Mouse (Mus musculus) embryonic facial prominence, embryonic 14.5 days (tissue): ENCODE data around the gene Gm20388. TPM values are rescaled to one million over a fixed set of nuclear protein-coding genes. Genes with fewer than 3 reads are reported as not detected.

Experiments used
- ATAC-seq: fragments of 200-750 bp; cut with Nextera tagmentation; 2 replicates; pipeline ENCODE4 v1.8.0; 2017; ENCODE audit warnings: low read depth, moderate number of reproducible peaks, moderate TSS enrichment
- DNase-seq: peaks from one replicate; pipeline ENCODE4 v3.0.0-alpha.2; 2015; ENCODE audit warnings: low spot score
- H3K27ac ChIP-seq: fragments of 300-500 bp; sonication (generic); replicated peaks from 2 replicates; pipeline ENCODE4 v1.5.1; 2014; ENCODE audit warnings: low read depth, mild to moderate bottlenecking, low read length, moderate library complexity
- H3K27me3 ChIP-seq: fragments of 300-500 bp; sonication (generic); replicated peaks from 2 replicates; pipeline ENCODE4 v1.6.1; 2014; ENCODE audit warnings: low read length; ENCODE audit not compliant: control insufficient read depth, insufficient read depth
- H3K36me3 ChIP-seq: fragments of 300-500 bp; sonication (generic); 2 replicates; pipeline ENCODE4 v1.6.1; 2014; ENCODE audit warnings: low read length, mixed read lengths; ENCODE audit not compliant: control insufficient read depth, insufficient read depth
- H3K4me1 ChIP-seq: fragments of 300-500 bp; sonication (generic); 2 replicates; pipeline ENCODE4 v1.6.1; 2014; ENCODE audit warnings: antibody characterized with exemption, low read length; ENCODE audit not compliant: control insufficient read depth, insufficient read depth
- H3K4me2 ChIP-seq: fragments of 300-500 bp; sonication (generic); 2 replicates; pipeline ENCODE4 v1.6.1; 2014; ENCODE audit warnings: low read depth, mild to moderate bottlenecking, low read length, moderate library complexity, mixed read lengths
- H3K4me3 ChIP-seq: fragments of 300-500 bp; sonication (generic); 2 replicates; pipeline ENCODE4 v1.5.1; 2014; ENCODE audit warnings: low read depth, mild to moderate bottlenecking, low read length
- H3K9ac ChIP-seq: fragments of 300-500 bp; sonication (generic); 2 replicates; pipeline ENCODE4 v1.6.1; 2014; ENCODE audit warnings: low read depth, mild to moderate bottlenecking, low read length, moderate library complexity, mixed read lengths
- H3K9me3 ChIP-seq: fragments of 300-500 bp; sonication (generic); 2 replicates; pipeline ENCODE4 v1.6.1; 2016; ENCODE audit warnings: low read length; ENCODE audit not compliant: control insufficient read depth
- WGBS: fragments of 180-500 bp; shearing (Covaris S2); extraction: QIAGEN DNeasy Blood & Tissue Kit; methylation state at CpG from one replicate; pipeline ENCODE4 v1.1.7; 2014; 5-methylcytosine and 5-hydroxymethylcytosine counted together
- polyA plus RNA-seq: library from polyadenylated mRNA; unstranded; fragments of >200 nt; fragmentation: Nextera tagmentation; extraction: Ambion mirVana; gene quantifications from 2 replicates; pipeline ENCODE4 v1.2.1, GENCODE M21; 2014

Gene Gm20388
- polyA plus RNA-seq, 1 experiment from 2014 or later = not detected

DNA sequence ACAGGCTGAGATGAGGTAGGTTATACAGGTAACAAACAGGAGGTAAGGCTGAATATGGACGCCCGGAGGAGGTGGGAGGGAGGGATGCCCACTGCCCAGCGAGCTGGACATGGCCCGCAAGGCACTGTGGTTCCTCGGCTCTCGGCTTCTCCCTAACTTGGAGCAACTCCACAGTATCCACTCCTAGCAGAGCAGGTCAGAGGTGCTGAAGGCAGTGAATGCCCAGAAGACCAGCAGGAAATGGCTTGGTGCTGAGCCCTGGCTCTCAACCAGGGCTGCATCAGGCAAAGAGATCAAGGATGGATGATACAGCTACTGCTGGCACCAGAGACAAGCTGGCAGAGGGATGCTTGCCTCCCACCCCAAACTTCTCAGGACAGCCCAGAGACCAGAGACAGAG, 2613.9 kb downstream of the Gm20388 start:
- Histone ChIP-seq H3K27me3 (no peaks in the 10 kb centered on the region), H3K4me2 (0 out of 2 replicates have a peak overlapping the region, but pooled peaks have one; percentile 25), H3K4me3 (no peak overlapping the region), H3K36me3 (no peaks in the 10 kb centered on the region), H3K4me1 (peaks cover 30% of the 10 kb centered on the region), H3K9me3 (no peaks in the 10 kb centered on the region), H3K27ac (peak overlapping the region; percentile 57), H3K9ac (no peak overlapping the region)
- DNase-seq (no peak), ATAC-seq (no peak)
- 80% methylated on average over 6 of the region's 6 CpGs for WGBS

DNA sequence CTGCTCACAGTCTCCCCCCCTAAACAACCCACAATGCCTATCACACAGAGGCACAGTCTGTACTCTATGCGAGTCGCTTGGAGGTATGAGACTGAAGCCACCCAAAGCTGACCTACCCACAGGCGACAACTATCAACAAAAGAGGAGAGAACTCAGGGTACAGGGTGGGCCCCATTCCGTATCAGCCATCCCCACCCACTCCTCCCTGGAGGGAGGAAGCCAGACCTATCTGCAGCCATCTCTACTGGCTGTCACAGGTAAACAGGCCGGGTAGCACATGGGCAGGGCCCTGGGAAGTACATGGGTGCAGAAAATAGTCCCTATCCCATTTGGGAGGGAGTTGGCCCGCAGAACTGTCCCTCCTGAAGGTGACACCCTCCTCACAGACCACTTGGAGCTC, 2614.4 kb downstream of the Gm20388 start:
- ATAC-seq (no peak), DNase-seq (no peak)
- Histone ChIP-seq H3K27ac (no peak overlapping the region), H3K4me2 (no peak overlapping the region), H3K36me3 (no peaks in the 10 kb centered on the region), H3K9me3 (no peaks in the 10 kb centered on the region), H3K4me3 (no peak overlapping the region), H3K27me3 (no peaks in the 10 kb centered on the region), H3K4me1 (peaks cover 30% of the 10 kb centered on the region), H3K9ac (no peak overlapping the region)
- 69% methylated on average over 6 of the region's 6 CpGs for WGBS

GRCm38 (mm10) chr8:122526084-122526483, 2615.4 kb downstream of the Gm20388 start:
- ATAC-seq (no peak), DNase-seq (no peak)
- Histone ChIP-seq H3K4me2 (no peak overlapping the region), H3K9me3 (no peaks in the 10 kb centered on the region), H3K9ac (no peak overlapping the region), H3K27me3 (no peaks in the 10 kb centered on the region), H3K4me1 (peaks cover 30% of the 10 kb centered on the region), H3K4me3 (no peak overlapping the region), H3K27ac (0 out of 2 replicates have a peak overlapping the region, but pooled peaks have one; percentile 12), H3K36me3 (no peaks in the 10 kb centered on the region)
- 54% methylated on average over 3 of the region's 3 CpGs for WGBS

GRCm38 (mm10) chr8:122526526-122527170, 2616.0 kb downstream of the Gm20388 start:
- Histone ChIP-seq H3K9ac (no peak overlapping the region), H3K4me2 (no peak overlapping the region), H3K9me3 (no peaks in the 10 kb centered on the region), H3K27me3 (no peaks in the 10 kb centered on the region), H3K36me3 (no peaks in the 10 kb centered on the region), H3K27ac (peak overlapping the region; percentile 12; the same call in 1 of the 2 replicates), H3K4me1 (peaks cover 30% of the 10 kb centered on the region), H3K4me3 (no peak overlapping the region)
- WGBS = 64% methylated on average over 7 of the region's 7 CpGs
- DNase-seq = no peak
- no peak for ATAC-seq

DNA sequence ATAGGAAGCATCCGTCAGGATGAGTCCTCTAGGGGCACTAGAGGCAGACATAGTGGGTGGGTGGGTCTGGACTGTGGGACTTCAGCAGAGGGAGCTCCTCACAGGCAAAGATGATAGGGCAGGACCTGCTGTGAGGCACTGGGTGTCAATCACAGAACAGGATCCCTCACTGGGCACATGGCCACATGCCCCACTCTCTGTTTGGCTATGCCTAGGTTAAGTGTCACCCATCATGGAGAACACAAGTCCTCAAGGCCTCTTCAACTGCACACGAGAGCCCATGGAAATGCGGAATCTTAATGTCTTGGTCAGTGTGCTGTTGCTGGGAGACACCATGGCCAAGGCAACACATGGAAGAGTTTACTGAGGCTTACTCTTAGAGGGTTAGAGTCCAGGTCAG, 2617.3 kb downstream of the Gm20388 start:
- Histone ChIP-seq H3K4me2 (no peak overlapping the region), H3K27me3 (no peaks in the 10 kb centered on the region), H3K4me1 (peaks cover 30% of the 10 kb centered on the region), H3K4me3 (no peak overlapping the region), H3K9me3 (no peaks in the 10 kb centered on the region), H3K9ac (no peak overlapping the region), H3K36me3 (no peaks in the 10 kb centered on the region), H3K27ac (no peak overlapping the region)
- DNase-seq = no peak
- no peak for ATAC-seq
- WGBS = 89% methylated on average over 3 of the region's 3 CpGs

GRCm38 (mm10) chr8:122529159-122529558, 2618.5 kb downstream of the Gm20388 start:
- DNase-seq = no peak
- no peak overlapping the region for H3K4me2 ChIP-seq
- H3K9ac ChIP-seq = no peak overlapping the region
- no peaks in the 10 kb centered on the region for H3K36me3 ChIP-seq
- no peak overlapping the region for H3K4me3 ChIP-seq
- H3K9me3 ChIP-seq = no peaks in the 10 kb centered on the region
- H3K4me1 ChIP-seq = peaks cover 18% of the 10 kb centered on the region
- H3K27ac ChIP-seq = no peak overlapping the region
- no peak for ATAC-seq
- H3K27me3 ChIP-seq = no peaks in the 10 kb centered on the region
- 81% methylated on average over 4 of the region's 4 CpGs for WGBS

- Histone ChIP-seq H3K4me3 (no peak overlapping the region), H3K27me3 (no peaks in the 10 kb centered on the region), H3K4me2 (no peak overlapping the region), H3K4me1 (peaks cover 5% of the 10 kb centered on the region; the same call in 1 of the 2 replicates), H3K27ac (no peak overlapping the region), H3K36me3 (no peaks in the 10 kb centered on the region), H3K9ac (no peak overlapping the region), H3K9me3 (no peaks in the 10 kb centered on the region)
- ATAC-seq (no peak), DNase-seq (no peak)
- 71% methylated on average over 8 of the region's 8 CpGs for WGBS
Measured at GRCm38 (mm10) chr8:122531312-122531711, 2620.7 kb downstream of the Gm20388 start.

DNA sequence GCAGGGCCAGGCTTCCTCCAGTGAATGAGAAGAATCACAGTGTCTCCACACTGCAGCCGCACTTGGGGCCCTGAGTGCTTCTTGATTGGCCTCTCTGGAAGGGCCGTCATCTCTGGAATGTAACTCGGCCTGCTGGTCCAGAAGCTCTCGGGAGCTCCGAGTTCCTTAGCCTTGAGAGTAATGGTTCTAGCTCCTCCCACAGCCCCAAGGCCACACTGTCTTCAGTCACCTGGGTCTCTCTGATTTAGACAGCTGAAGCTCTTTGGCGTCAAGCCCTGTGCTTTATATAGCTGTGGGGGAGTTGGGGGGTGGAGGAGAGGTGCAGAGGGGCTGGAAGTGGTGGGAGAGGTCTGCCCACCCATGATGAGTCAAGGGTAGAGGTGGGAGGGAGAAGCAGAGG, 2626.4 kb downstream of the Gm20388 start:
- Histone ChIP-seq H3K4me2 (peak overlapping the region; percentile 16), H3K36me3 (no peaks in the 10 kb centered on the region), H3K9ac (no peak overlapping the region), H3K27me3 (no peaks in the 10 kb centered on the region), H3K4me1 (peaks cover 10% of the 10 kb centered on the region), H3K9me3 (no peaks in the 10 kb centered on the region), H3K4me3 (no peak overlapping the region), H3K27ac (peak overlapping the region; percentile 77)
- DNase-seq = peak; percentile 93
- 37% methylated on average over 6 of the region's 6 CpGs for WGBS
- peak; percentile 94 for ATAC-seq

- no peak overlapping the region for H3K9ac ChIP-seq
- 74% methylated on average over 2 of the region's 2 CpGs for WGBS
- DNase-seq (no peak), ATAC-seq (no peak)
- peak overlapping the region; percentile 77 for H3K27ac ChIP-seq
- H3K27me3 ChIP-seq = no peaks in the 10 kb centered on the region
- H3K4me1 ChIP-seq = peaks cover 10% of the 10 kb centered on the region
- H3K4me3 ChIP-seq = no peak overlapping the region
- H3K36me3 ChIP-seq = no peaks in the 10 kb centered on the region
- H3K4me2 ChIP-seq = no peak overlapping the region
- no peaks in the 10 kb centered on the region for H3K9me3 ChIP-seq
Measured at GRCm38 (mm10) chr8:122537812-122538211, 2627.2 kb downstream of the Gm20388 start.
